Mouse (Mus musculus): ENCODE data around the gene Tbc1d10c. TPM values are rescaled to one million over a fixed set of nuclear protein-coding genes. Genes with fewer than 3 reads are reported as not detected.

Tbc1d10c gene
- polyA plus RNA-seq, 1 experiment from 2014 or later: 0.94 TPM

DNA sequence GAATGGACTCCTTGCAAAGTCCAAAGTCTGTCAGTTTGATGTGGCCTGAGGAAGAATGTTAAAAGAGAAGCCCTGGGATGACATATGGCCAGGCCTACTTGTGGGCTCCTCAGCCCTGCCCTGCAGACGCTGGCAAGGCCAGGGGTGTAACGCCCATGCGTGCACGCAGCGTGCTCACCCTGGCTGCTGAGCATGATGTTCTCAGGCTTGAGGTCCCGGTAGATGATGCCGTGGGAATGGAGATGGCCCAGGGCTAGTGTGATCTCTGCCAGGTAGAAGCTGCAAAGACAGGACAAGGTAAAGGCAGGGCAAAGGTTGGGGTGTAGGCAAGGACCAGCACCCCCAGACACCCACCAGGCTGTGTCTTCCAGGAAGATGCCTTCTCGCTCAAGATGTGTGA, 32.0 kb downstream of the Tbc1d10c start:
- Histone ChIP-seq H3K9me3 (no peaks in the 10 kb centered on the region), H3K4me1 (peaks cover 33% of the 10 kb centered on the region), H3K27me3 (ENCODE audit: insufficient read depth, poor library complexity, severe bottlenecking) (no peaks in the 10 kb centered on the region), H3K36me3 (peaks cover 61% of the 10 kb centered on the region), H3K27ac (no peak overlapping the region), H3K4me3 (no peak overlapping the region)
- DNase-seq (ENCODE audit: low spot score): no peak
- 95% methylated on average over 8 of the region's 8 CpGs for WGBS

DNA sequence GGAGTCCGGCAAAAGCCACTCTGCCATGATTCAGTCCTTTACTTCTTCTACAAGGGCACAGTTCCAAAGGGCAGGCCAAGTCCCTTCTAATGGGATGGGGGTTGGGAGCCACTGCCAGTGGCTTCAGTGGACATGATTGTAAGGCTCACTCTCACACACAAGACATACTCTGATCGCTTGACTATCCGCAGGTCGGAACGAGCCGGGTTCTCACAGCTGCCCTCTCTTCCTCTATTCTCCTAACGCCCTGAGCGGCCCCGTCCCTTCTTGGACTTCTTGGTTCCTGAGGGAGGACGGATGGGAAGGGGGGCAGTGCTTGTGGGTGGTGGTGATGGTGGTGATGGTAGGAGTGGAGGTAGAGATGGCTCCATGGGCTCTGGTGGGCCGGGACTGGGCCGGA, 34.3 kb downstream of the Tbc1d10c start:
- Histone ChIP-seq H3K9me3 (no peaks in the 10 kb centered on the region), H3K4me3 (no peak overlapping the region), H3K36me3 (peaks cover 79% of the 10 kb centered on the region), H3K4me1 (peaks cover 38% of the 10 kb centered on the region), H3K27ac (no peak overlapping the region), H3K27me3 (ENCODE audit: insufficient read depth, poor library complexity, severe bottlenecking) (no peaks in the 10 kb centered on the region)
- DNase-seq (ENCODE audit: low spot score): no peak
- 90% methylated on average over 12 of the region's 12 CpGs for WGBS

DNA sequence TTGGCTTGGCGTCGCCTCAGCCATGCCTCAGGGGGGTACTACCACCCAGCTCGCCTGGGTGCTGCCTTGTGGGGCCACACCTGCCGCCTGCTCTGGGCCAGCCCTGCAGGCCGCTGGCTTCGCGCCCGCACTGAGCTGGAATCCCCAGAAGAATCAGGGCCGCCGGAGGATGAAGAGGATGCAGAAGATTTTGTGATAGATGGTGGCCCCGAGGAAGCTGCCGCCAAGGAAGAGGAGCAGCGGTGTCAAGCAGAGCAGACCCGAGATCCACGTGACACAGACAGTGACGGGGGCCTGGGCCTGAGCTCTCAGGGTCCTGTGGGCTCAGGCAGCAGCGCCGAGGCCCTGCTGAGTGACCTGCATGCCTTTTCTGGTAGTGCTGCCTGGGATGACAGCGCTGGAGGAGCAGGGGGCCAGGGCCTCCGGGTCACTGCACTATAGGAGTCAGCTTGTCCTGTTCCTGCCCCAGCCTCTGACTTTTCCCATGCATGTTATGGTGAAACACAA, 35.0 kb downstream of the Tbc1d10c start:
- no peaks in the 10 kb centered on the region for H3K27me3 ChIP-seq (ENCODE audit: insufficient read depth, poor library complexity, severe bottlenecking)
- peak overlapping the region; percentile 47 for H3K27ac ChIP-seq
- no peaks in the 10 kb centered on the region for H3K9me3 ChIP-seq
- DNase-seq (ENCODE audit: low spot score): no peak
- WGBS: 70% methylated on average over 20 of the region's 20 CpGs
- H3K4me3 ChIP-seq: 0 out of 2 replicates have a peak overlapping the region, but pooled peaks have one; percentile 8
- peaks cover 44% of the 10 kb centered on the region for H3K4me1 ChIP-seq
- H3K36me3 ChIP-seq: peaks cover 80% of the 10 kb centered on the region

DNA sequence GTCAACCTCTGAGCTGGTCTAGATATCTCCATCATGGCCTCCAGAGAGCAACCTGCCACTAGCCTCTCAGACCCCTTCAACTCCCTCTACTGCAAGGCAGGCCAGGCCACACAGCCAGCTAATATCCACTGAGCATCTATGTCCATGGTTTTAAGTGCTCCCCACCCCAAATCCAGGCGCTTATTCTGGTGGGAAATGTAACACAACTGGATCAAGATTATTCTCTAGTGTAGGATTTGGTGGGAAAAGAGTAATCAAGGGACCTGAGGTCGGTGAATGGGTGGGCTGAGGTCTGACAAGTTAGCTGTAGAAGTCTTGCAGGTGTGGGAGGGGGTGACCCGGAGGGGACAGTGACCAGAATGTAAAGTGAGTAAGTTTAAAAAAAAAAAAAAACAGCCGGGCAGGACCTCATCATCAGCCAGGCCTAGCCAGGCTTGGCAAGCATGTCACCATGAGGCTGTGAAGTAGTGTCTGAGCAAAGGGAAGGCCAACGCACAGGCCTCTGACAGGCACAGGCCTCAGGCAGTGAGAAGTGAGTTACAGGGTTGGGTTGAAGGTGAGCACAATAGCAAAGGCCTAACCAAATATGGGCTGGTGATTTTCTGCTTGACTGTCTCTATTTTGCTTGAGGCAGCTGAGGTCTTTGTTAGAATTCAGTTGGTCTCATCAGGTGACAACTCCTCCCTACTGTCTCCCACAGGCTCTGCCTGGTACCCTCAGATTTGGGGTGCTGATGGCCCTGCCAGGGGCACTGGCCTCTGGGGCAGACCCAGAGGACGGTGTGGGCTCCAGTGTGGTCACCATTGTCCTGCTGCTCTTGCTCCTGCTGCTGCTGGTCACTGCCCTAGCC, 35.6 kb downstream of the Tbc1d10c start:
- Histone ChIP-seq H3K4me1 (peaks cover 48% of the 10 kb centered on the region), H3K9me3 (no peaks in the 10 kb centered on the region), H3K27me3 (ENCODE audit: insufficient read depth, poor library complexity, severe bottlenecking) (no peaks in the 10 kb centered on the region), H3K36me3 (peaks cover 80% of the 10 kb centered on the region), H3K27ac (peak overlapping the region; percentile 47), H3K4me3 (peak overlapping the region; percentile 8; the same call in 1 of the 2 replicates)
- no peak for DNase-seq (ENCODE audit: low spot score)
- 81% methylated on average over 6 of the region's 6 CpGs for WGBS

DNA sequence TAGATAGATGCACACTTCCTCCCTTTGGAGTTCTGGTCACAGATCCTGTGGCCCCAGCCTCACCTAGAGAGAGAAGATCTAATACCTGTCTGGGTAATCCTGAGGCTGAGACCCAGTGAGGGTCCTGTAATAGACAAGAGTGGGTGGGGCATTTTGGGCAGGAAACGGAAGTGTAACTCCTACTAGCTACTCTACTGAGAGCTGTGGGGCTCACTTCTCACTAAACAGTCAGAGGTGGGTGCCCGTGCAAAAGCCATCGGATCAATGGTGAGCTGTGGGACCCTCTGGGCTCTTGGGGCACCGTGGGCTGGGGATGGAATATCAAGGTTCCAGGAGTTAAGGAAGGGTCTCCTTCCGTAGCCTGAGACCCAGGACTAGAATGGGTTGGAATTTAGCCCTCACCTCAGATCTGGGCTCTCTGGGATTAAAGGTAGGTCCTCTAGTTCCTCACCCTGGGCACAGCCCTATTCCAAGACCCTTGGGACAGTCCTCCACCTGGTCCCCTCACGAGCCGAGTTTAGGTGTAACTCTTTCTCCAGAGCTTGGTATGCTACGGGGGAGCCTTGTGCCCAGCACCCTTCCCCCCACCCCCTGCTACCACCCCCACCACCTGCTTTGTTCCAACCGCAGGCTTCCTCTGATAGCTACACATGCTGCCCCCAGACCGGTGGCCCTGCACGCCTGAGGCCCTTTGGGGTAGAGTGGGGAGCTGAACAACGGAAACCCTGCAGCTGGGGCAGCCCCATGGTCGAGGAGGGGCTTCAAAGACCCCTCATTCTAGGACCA, 36.5 kb downstream of the Tbc1d10c start:
- 72% methylated on average over 13 of the region's 13 CpGs for WGBS
- no peak for DNase-seq (ENCODE audit: low spot score)
- H3K27me3 ChIP-seq (ENCODE audit: insufficient read depth, poor library complexity, severe bottlenecking): no peaks in the 10 kb centered on the region
- H3K9me3 ChIP-seq: no peaks in the 10 kb centered on the region
- H3K27ac ChIP-seq: peak overlapping the region; percentile 7; the same call in 1 of the 2 replicates
- H3K4me3 ChIP-seq: peak overlapping the region; percentile 9; the same call in 1 of the 2 replicates
- H3K4me1 ChIP-seq: peaks cover 54% of the 10 kb centered on the region
- H3K36me3 ChIP-seq: peaks cover 83% of the 10 kb centered on the region

DNA sequence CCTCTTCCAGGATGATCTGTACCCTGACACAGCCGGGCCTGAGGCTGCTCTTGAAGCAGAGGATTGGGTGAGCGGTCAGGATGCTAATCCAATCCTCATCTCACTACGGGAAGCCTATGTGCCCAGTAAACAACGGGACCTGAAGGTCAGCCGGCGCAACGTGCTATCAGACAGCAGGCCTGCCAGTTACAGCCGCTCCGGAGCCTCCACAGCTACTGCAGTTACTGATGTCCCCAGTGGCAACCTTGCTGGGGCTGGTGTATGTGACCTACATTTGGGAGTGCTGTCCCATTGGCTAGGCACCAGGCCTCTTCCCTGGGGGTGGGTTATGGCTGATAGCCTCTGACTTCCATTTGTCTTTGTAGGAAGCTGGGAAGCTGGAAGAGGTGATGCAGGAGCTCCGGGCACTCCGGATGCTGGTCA, 37.8 kb downstream of the Tbc1d10c start, which contains the start of gene Ptprcap:
Gene Ptprcap, plus strand, starts transcription at position 373 of the 423 bp plus-strand sequence.
- H3K27ac ChIP-seq: peak within 1 kb of the TSS; percentile 14; the same call in 1 of the 2 replicates
- no peaks in the 10 kb centered on the region for H3K27me3 ChIP-seq (ENCODE audit: insufficient read depth, poor library complexity, severe bottlenecking)
- 68% methylated on average over 11 of the region's 11 CpGs for WGBS
- peaks cover 69% of the 10 kb centered on the region for H3K36me3 ChIP-seq
- no peak for DNase-seq (ENCODE audit: low spot score)
- H3K9me3 ChIP-seq: no peaks in the 10 kb centered on the region
- 0 out of 2 replicates have a peak within 1 kb of the TSS, but pooled peaks have one; percentile 10 for H3K4me3 ChIP-seq
- H3K4me1 ChIP-seq: peaks cover 64% of the 10 kb centered on the region

DNA sequence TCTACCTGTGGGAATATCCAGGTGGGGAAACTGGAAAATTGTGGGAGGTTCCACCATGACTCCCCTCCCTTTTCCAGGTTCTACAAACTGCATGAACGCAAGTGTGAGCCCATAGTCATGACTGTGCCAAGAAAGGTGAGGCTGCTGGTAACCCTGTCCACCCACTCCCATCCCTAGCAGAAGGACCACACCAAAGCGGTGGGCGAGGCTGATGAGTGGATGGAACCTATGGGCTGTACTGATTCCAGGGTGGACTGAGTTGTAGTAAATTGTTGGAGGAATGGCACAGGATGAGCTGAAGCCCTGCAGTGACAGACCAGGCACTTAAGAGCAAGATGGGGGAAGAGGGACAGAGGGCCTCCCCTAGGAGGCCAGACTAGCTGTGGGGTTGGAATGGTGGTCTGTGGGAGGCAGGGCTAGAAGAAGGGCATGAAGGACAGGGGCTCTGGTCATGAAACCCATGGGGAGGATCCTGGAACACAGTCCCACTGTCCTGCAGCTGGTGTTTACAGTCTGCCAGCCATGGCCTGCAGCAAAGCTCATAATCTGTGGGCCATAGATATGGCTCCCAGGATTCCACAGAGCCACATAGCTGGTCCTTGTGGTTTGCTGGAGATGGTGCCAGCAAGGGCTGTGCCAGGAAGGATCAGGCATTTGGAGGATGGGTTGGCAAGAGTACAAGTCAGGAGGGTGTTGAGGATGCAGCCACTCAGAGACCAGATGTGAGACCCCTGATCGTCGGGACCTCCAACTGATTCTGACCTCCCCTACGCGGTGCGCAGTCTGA, 38.4 kb downstream of the Tbc1d10c start:
- Histone ChIP-seq H3K9me3 (no peaks in the 10 kb centered on the region), H3K4me1 (peaks cover 70% of the 10 kb centered on the region), H3K4me3 (0 out of 2 replicates have a peak overlapping the region, but pooled peaks have one; percentile 10), H3K27ac (no peak overlapping the region), H3K27me3 (ENCODE audit: insufficient read depth, poor library complexity, severe bottlenecking) (no peaks in the 10 kb centered on the region), H3K36me3 (peaks cover 63% of the 10 kb centered on the region)
- no peak for DNase-seq (ENCODE audit: low spot score)
- WGBS: 86% methylated on average over 8 of the region's 8 CpGs

GRCm38 (mm10) chr19:4151898-4152297, 39.2 kb downstream of the Tbc1d10c start:
- peaks cover 56% of the 10 kb centered on the region for H3K36me3 ChIP-seq
- no peaks in the 10 kb centered on the region for H3K9me3 ChIP-seq
- WGBS: 89% methylated on average over 5 of the region's 5 CpGs

GRCm38 (mm10) chr19:4151488-4151860, 39.6 kb downstream of the Tbc1d10c start:
- Histone ChIP-seq H3K27ac (peak overlapping the region; percentile 42), H3K4me1 (peaks cover 69% of the 10 kb centered on the region), H3K9me3 (no peaks in the 10 kb centered on the region), H3K27me3 (ENCODE audit: insufficient read depth, poor library complexity, severe bottlenecking) (no peaks in the 10 kb centered on the region), H3K36me3 (peaks cover 52% of the 10 kb centered on the region), H3K4me3 (no peak overlapping the region)
- 83% methylated on average over 5 of the region's 5 CpGs for WGBS
- no peak for DNase-seq (ENCODE audit: low spot score)

More at GRCm38 (mm10) chr19:4151898-4152297, 39.2 kb downstream of the Tbc1d10c start:
- H3K27me3 ChIP-seq (ENCODE audit: insufficient read depth, poor library complexity, severe bottlenecking): no peaks in the 10 kb centered on the region
- peaks cover 70% of the 10 kb centered on the region for H3K4me1 ChIP-seq
- H3K4me3 ChIP-seq: no peak overlapping the region
- DNase-seq (ENCODE audit: low spot score): no peak
- H3K27ac ChIP-seq: peak overlapping the region; percentile 42

GRCm38 (mm10) chr19:4150567-4151487, 40.3 kb downstream of the Tbc1d10c start:
- Histone ChIP-seq H3K4me3 (no peak overlapping the region), H3K27ac (no peak overlapping the region)

DNA sequence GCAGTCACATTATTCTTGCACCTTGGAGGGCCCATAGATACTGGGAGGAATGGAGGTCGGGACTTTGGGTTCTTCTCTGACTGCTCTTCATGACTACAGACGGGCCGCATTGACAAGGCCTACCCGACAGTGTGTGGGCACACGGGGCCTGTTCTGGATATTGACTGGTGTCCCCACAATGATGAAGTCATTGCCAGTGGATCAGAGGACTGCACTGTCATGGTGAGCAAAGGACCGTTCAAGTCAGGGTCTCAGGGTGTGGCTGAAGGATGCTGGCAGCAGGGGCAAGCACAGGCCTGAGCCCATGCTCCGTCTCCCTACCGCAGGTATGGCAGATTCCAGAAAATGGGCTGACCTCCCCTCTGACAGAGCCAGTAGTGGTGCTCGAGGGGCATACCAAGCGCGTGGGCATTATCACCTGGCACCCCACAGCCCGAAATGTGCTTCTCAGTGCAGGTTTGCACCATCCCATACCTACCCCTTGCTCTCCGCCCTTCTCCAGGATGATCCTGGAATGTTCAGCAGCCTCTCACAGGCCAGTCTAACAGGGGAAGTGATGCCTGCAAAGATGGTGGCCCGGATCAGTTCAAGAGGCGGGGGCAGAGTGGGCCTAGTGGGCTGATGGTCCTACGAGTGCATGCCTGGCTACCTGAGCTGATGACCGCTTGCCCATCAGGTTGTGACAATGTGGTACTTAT, 41.2 kb downstream of the Tbc1d10c start:
- peaks cover 41% of the 10 kb centered on the region for H3K36me3 ChIP-seq
- WGBS: 92% methylated on average over 17 of the region's 17 CpGs
- H3K27ac ChIP-seq: 0 out of 2 replicates have a peak overlapping the region, but pooled peaks have one; percentile 91
- peak overlapping the region; percentile 84; the same call in 1 of the 2 replicates for H3K4me3 ChIP-seq
- H3K4me1 ChIP-seq: peaks cover 59% of the 10 kb centered on the region
- H3K27me3 ChIP-seq (ENCODE audit: insufficient read depth, poor library complexity, severe bottlenecking): no peaks in the 10 kb centered on the region
- no peaks in the 10 kb centered on the region for H3K9me3 ChIP-seq
- no peak for DNase-seq (ENCODE audit: low spot score)

More at GRCm38 (mm10) chr19:4150567-4151487, 40.3 kb downstream of the Tbc1d10c start:
- DNase-seq (ENCODE audit: low spot score): no peak
- Histone ChIP-seq H3K36me3 (peaks cover 45% of the 10 kb centered on the region), H3K27me3 (ENCODE audit: insufficient read depth, poor library complexity, severe bottlenecking) (no peaks in the 10 kb centered on the region), H3K4me1 (peaks cover 63% of the 10 kb centered on the region), H3K9me3 (no peaks in the 10 kb centered on the region)
- WGBS: 85% methylated on average over 22 of the region's 22 CpGs

Measured in heart, embryonic 10.5 days (tissue).